Mouse (Mus musculus) MEL (cell line): ENCODE measurements around the gene Rad50. TPM values are rescaled to one million over a fixed set of nuclear protein-coding genes. Genes with fewer than 3 reads are reported as not detected.

Experiments used
- DNase-seq: peaks from one replicate; pipeline ENCODE4 v3.0.0; 2011; ENCODE audit warnings: low read depth, low spot score
- H3K27ac ChIP-seq: 2 replicates; pipeline ENCODE4 v1.5.1; 2012; ENCODE audit warnings: low read depth, mild to moderate bottlenecking, control low read depth, low read length, moderate library complexity; ENCODE audit not compliant: control insufficient read depth
- H3K27me3 ChIP-seq, 2 experiments: fragments of 150-350 bp in 1 of 2; sonication (generic) in 1 of 2; 2 replicates each; pipeline ENCODE4 v1.6.1; 2012; ENCODE audit warnings: low read length in 2 of 2, mild to moderate bottlenecking in 2 of 2, improper control_type of control experiment in 1 of 2, moderate library complexity in 1 of 2; ENCODE audit not compliant: insufficient read depth in 2 of 2, control insufficient read depth in 1 of 2
- H3K36me3 ChIP-seq, 2 experiments: 2 replicates each; pipeline ENCODE4 v1.6.1; 2012 to 2014; ENCODE audit warnings: low read length in 2 of 2, improper control_type of control experiment in 1 of 2, inconsistent platforms in 1 of 2, mild to moderate bottlenecking in 1 of 2; ENCODE audit not compliant: insufficient read depth in 2 of 2, control insufficient read depth in 1 of 2
- H3K4me1 ChIP-seq, 2 experiments: fragments of 150-350 bp in 1 of 2; sonication (generic) in 1 of 2; 2 replicates each; pipeline ENCODE4 v1.6.1; 2012; ENCODE audit warnings: low read length in 2 of 2, improper control_type of control experiment in 1 of 2, mild to moderate bottlenecking in 1 of 2; ENCODE audit not compliant: insufficient read depth in 2 of 2, control insufficient read depth in 1 of 2
- H3K4me3 ChIP-seq, 2 experiments: fragments of 150-350 bp in 1 of 2; sonication (generic) in 1 of 2; 2 replicates each; pipeline ENCODE4 v1.5.1; 2012; ENCODE audit warnings: low read depth in 2 of 2, low read length in 2 of 2, mild to moderate bottlenecking in 2 of 2, moderate library complexity in 2 of 2, control low read depth in 1 of 2, improper control_type of control experiment in 1 of 2; ENCODE audit not compliant: control insufficient read depth in 1 of 2, insufficient read depth in 1 of 2
- H3K79me2 ChIP-seq: 2 replicates; pipeline ENCODE4 v1.6.1; 2012; ENCODE audit warnings: mild to moderate bottlenecking, low read length, moderate library complexity; ENCODE audit not compliant: control insufficient read depth, poor library complexity, insufficient read depth
- H3K9ac ChIP-seq: 2 replicates; pipeline ENCODE4 v1.6.1; 2012; ENCODE audit warnings: low read depth, mild to moderate bottlenecking, control low read depth, low read length, moderate library complexity; ENCODE audit not compliant: control insufficient read depth, poor library complexity, severe bottlenecking
- H3K9me3 ChIP-seq: fragments of 150-350 bp; sonication (generic); replicated peaks from 2 replicates; pipeline ENCODE4 v1.6.1; 2012; ENCODE audit warnings: mild to moderate bottlenecking, low read length, improper control_type of control experiment, moderate library complexity; ENCODE audit not compliant: insufficient read depth
- CHD2 ChIP-seq: IDR thresholded peaks from 2 replicates; pipeline ENCODE4 v1.6.1; 2011; ENCODE audit warnings: low read length, improper control_type of control experiment
- CTCF ChIP-seq, 3 experiments: IDR thresholded peaks in 2 of 3; conservative IDR thresholded peaks in 1 of 3; 2 replicates each; pipeline ENCODE4 v1.5.1; 2011 to 2012; ENCODE audit warnings: low read length in 3 of 3, low read depth in 2 of 3, mild to moderate bottlenecking in 2 of 3, improper control_type of control experiment in 1 of 3, inconsistent platforms in 1 of 3, mixed read lengths in 1 of 3, moderate library complexity in 1 of 3; ENCODE audit not compliant: control insufficient read depth in 1 of 3, insufficient read depth in 1 of 3, poor library complexity in 1 of 3, severe bottlenecking in 1 of 3
- E2F4 ChIP-seq: IDR thresholded peaks from 2 replicates; pipeline ENCODE4 v1.6.1; 2011; ENCODE audit warnings: low read depth, low read length, improper control_type of control experiment, borderline replicate concordance
- ELF1 ChIP-seq: IDR thresholded peaks from 2 replicates; pipeline ENCODE4 v1.6.1; 2014; ENCODE audit warnings: low read depth, mild to moderate bottlenecking, inconsistent platforms, low read length, improper control_type of control experiment, moderate library complexity
- ETS1 ChIP-seq: IDR thresholded peaks from 2 replicates; pipeline ENCODE4 v1.6.1; 2012; ENCODE audit warnings: low read depth, mild to moderate bottlenecking, inconsistent platforms, low read length, improper control_type of control experiment, moderate library complexity
- GABPA ChIP-seq: IDR thresholded peaks from 2 replicates; pipeline ENCODE4 v1.6.1; 2012; ENCODE audit warnings: low read depth, mild to moderate bottlenecking, inconsistent platforms, low read length, improper control_type of control experiment, moderate library complexity
- GATA1 ChIP-seq: IDR thresholded peaks from 2 replicates; pipeline ENCODE4 v1.6.1; 2011; ENCODE audit warnings: low read depth, low read length, improper control_type of control experiment
- JUND ChIP-seq: IDR thresholded peaks from 2 replicates; pipeline ENCODE4 v1.6.1; 2011; ENCODE audit warnings: low read depth, mild to moderate bottlenecking, improper control_type of control experiment, low read length
- KAT2A ChIP-seq: conservative IDR thresholded peaks from 2 replicates; pipeline ENCODE4 v1.6.1; 2012; ENCODE audit warnings: low read depth, low read length, improper control_type of control experiment, inconsistent platforms
- MAZ ChIP-seq: IDR thresholded peaks from 2 replicates; pipeline ENCODE4 v1.6.1; 2012; ENCODE audit warnings: low read depth, mild to moderate bottlenecking, inconsistent platforms, low read length, improper control_type of control experiment
- MYB ChIP-seq: IDR thresholded peaks from 2 replicates; pipeline ENCODE4 v1.6.1; 2011; ENCODE audit warnings: mild to moderate bottlenecking, low read depth, low read length, improper control_type of control experiment
- POLR2AphosphoS2 ChIP-seq: IDR thresholded peaks from 2 replicates; pipeline ENCODE4 v1.6.1; 2011; ENCODE audit warnings: low read length, improper control_type of control experiment
- POLR2AphosphoS5 ChIP-seq: IDR thresholded peaks from 2 replicates; pipeline ENCODE4 v1.6.1; 2012; ENCODE audit warnings: low read depth, borderline replicate concordance, mild to moderate bottlenecking, inconsistent platforms, low read length, moderate library complexity, mixed read lengths
- RAD21 ChIP-seq: IDR thresholded peaks from 2 replicates; pipeline ENCODE4 v1.6.1; 2011; ENCODE audit warnings: mild to moderate bottlenecking, low read depth, low read length, improper control_type of control experiment
- RCOR1 ChIP-seq: IDR thresholded peaks from 2 replicates; pipeline ENCODE4 v1.6.1; 2012; ENCODE audit warnings: low read depth, mild to moderate bottlenecking, inconsistent platforms, low read length, improper control_type of control experiment
- SMC3 ChIP-seq: IDR thresholded peaks from 2 replicates; pipeline ENCODE4 v1.6.1; 2011; ENCODE audit warnings: low read depth, low read length, improper control_type of control experiment
- TBP ChIP-seq: IDR thresholded peaks from 2 replicates; pipeline ENCODE4 v1.8.0; 2011; ENCODE audit warnings: low read depth, low read length, improper control_type of control experiment
- TCF12 ChIP-seq: IDR thresholded peaks from 2 replicates; pipeline ENCODE4 v1.6.1; 2014; ENCODE audit warnings: low read depth, mild to moderate bottlenecking, inconsistent platforms, low read length, improper control_type of control experiment, moderate library complexity
- UBTF ChIP-seq: IDR thresholded peaks from 2 replicates; pipeline ENCODE4 v1.6.1; 2012; ENCODE audit warnings: low read depth, mild to moderate bottlenecking, inconsistent platforms, low read length, improper control_type of control experiment, moderate library complexity, borderline replicate concordance; ENCODE audit not compliant: insufficient read depth
- USF1 ChIP-seq: IDR thresholded peaks from 2 replicates; pipeline ENCODE4 v1.6.1; 2014; ENCODE audit warnings: low read depth, mild to moderate bottlenecking, inconsistent platforms, low read length, improper control_type of control experiment, moderate library complexity
- USF2 ChIP-seq, 2 experiments: IDR thresholded peaks; 2 replicates each; pipeline ENCODE4 v1.6.1; 2011 to 2012; ENCODE audit warnings: improper control_type of control experiment in 2 of 2, low read length in 2 of 2, borderline replicate concordance in 1 of 2, inconsistent platforms in 1 of 2, low read depth in 1 of 2, mild to moderate bottlenecking in 1 of 2; ENCODE audit not compliant: insufficient read depth in 1 of 2
- ZC3H11A ChIP-seq: IDR thresholded peaks from 2 replicates; pipeline ENCODE4 v1.6.1; 2012; ENCODE audit warnings: low read depth, mild to moderate bottlenecking, inconsistent platforms, low read length, improper control_type of control experiment
- polyA plus RNA-seq, 2 experiments: library from polyadenylated mRNA; stranded (reverse) in 1 of 2; unstranded in 1 of 2; fragments of >175 nt in 1 of 2; fragments of >200 nt in 1 of 2; gene quantifications; 2 replicates each; pipeline versions ENCODE4 v1.2.1 to v1.2.4; 2012; ENCODE audit warnings: low replicate concordance in 2 of 2, low read depth in 1 of 2; ENCODE audit not compliant: insufficient read length in 2 of 2, insufficient read depth in 1 of 2, missing spikeins in 1 of 2
- total RNA-seq: library from RNA; depleted of rRNA; stranded (reverse); fragments of 300-350 nt; gene quantifications from 2 replicates; pipeline ENCODE4 v1.2.3, GENCODE M21; 2012

The Rad50 gene
- total and polyA plus RNA-seq, 3 experiments: 32.6 to 447 (median 44.6) TPM

GRCm38 (mm10) chr11:53681686-53682085, 25.4 kb downstream of the Rad50 start (continued):
- TF ChIP-seq RCOR1 (no peak), POLR2AphosphoS2 (no peak), ZC3H11A (peak; percentile 44), GATA1 (no peak), CHD2 (no peak), POLR2AphosphoS5 (no peak), JUND (no peak)

- no peak for TF ChIP-seq SMC3
- no peak for TF ChIP-seq USF1
- TF ChIP-seq TCF12: no peak
- no peak for TF ChIP-seq USF2 (IDR thresholded peaks at IDR 0.05; ENCODE audit: borderline replicate concordance in 1 of 2, insufficient read depth in 1 of 2, low read depth in 1 of 2, low read length in 2 of 2)
- TF ChIP-seq E2F4: no peak
- no peak for TF ChIP-seq MYB
- no peak for TF ChIP-seq RAD21
- no peak for TF ChIP-seq JUND
- TF ChIP-seq GATA1: no peak
- no peak for TF ChIP-seq GABPA
- TF ChIP-seq ETS1: no peak
- no peak for TF ChIP-seq KAT2A
- TF ChIP-seq MAZ: no peak
- no peak for TF ChIP-seq ZC3H11A
- TF ChIP-seq POLR2AphosphoS2: no peak
- no peak for TF ChIP-seq CTCF (IDR thresholded peaks at IDR 0.05 in 2 of 3, conservative IDR thresholded peaks at IDR 0.05 in 1 of 3; ENCODE audit: control insufficient read depth in 1 of 3, insufficient read depth in 1 of 3, low read depth in 2 of 3, low read length in 3 of 3, poor library complexity in 1 of 3, severe bottlenecking in 1 of 3)
- TF ChIP-seq UBTF: no peak
- no peak for TF ChIP-seq ELF1
- no peak for TF ChIP-seq TBP
- Histone ChIP-seq H3K27ac (no peak overlapping the region), H3K27me3 (no peaks in the 10 kb centered on the region), H3K9me3 (no peaks in the 10 kb centered on the region), H3K9ac (no peak overlapping the region), H3K36me3 (peaks cover 0 to 63% of the 10 kb centered on the region in 2 experiments; a peak in 2 of 4 replicates), H3K4me3 (no peak overlapping the region), H3K79me2 (no peaks in the 10 kb centered on the region), H3K4me1 (no peaks in the 10 kb centered on the region; a peak in 1 of 4 replicates)
- DNase-seq: no peak
Measured at GRCm38 (mm10) chr11:53680141-53680540, 27.0 kb downstream of the Rad50 start.
